Mouse (Mus musculus): Measurements from ENCODE around the gene Gm9508. TPM values are rescaled to one million over a fixed set of nuclear protein-coding genes. Genes with fewer than 3 reads are reported as not detected.

Gene Gm9508
- polyA plus RNA-seq, 1 experiment: not detected

Other genes starting within 250 kb of the Gm9508 start
- 34.4 TPM for gene Fam207a, start 181.4 kb downstream of the Gm9508 start, polyA plus RNA-seq (2012; fragmentation: generic; extraction: Trizol)
- 1.3 TPM for gene Itgb2, start 167.0 kb downstream of the Gm9508 start, polyA plus RNA-seq (2012; fragmentation: generic; extraction: Trizol)
- 237 TPM for gene Pttg1ip, start 115.5 kb downstream of the Gm9508 start, polyA plus RNA-seq (2012; fragmentation: generic; extraction: Trizol)
- gene Sumo3, start 91.1 kb downstream of the Gm9508 start, polyA plus RNA-seq (2012; fragmentation: generic; extraction: Trizol): 127 TPM
- gene Gm49325, start 91.0 kb downstream of the Gm9508 start, polyA plus RNA-seq (2012; fragmentation: generic; extraction: Trizol): 8.8 TPM
- 181 TPM for gene Ube2g2, start 75.0 kb downstream of the Gm9508 start, polyA plus RNA-seq (2012; fragmentation: generic; extraction: Trizol)
- gene Tspear, start 10.7 kb downstream of the Gm9508 start, polyA plus RNA-seq (2012; fragmentation: generic; extraction: Trizol): not detected
- gene Gm19402, start 6.5 kb downstream of the Gm9508 start, polyA plus RNA-seq (2012; fragmentation: generic; extraction: Trizol): not detected
- not detected for gene Gm10272, start 9.4 kb upstream of the Gm9508 start, polyA plus RNA-seq (2012; fragmentation: generic; extraction: Trizol)
- gene Gm10024, start 14.2 kb upstream of the Gm9508 start, polyA plus RNA-seq (2012; fragmentation: generic; extraction: Trizol): not detected
- gene Gm10142, start 18.6 kb upstream of the Gm9508 start, polyA plus RNA-seq (2012; fragmentation: generic; extraction: Trizol): not detected
- gene Krtap12-1, start 23.4 kb upstream of the Gm9508 start, polyA plus RNA-seq (2012; fragmentation: generic; extraction: Trizol): not detected
- not detected for gene Gm10100, start 29.3 kb upstream of the Gm9508 start, polyA plus RNA-seq (2012; fragmentation: generic; extraction: Trizol)
- not detected for gene Gm18596, start 45.4 kb upstream of the Gm9508 start, polyA plus RNA-seq (2012; fragmentation: generic; extraction: Trizol)
- gene Gm9736, start 54.1 kb upstream of the Gm9508 start, polyA plus RNA-seq (2012; fragmentation: generic; extraction: Trizol): not detected
- not detected for gene Gm3233, start 62.4 kb upstream of the Gm9508 start, polyA plus RNA-seq (2012; fragmentation: generic; extraction: Trizol)
- gene Gm3238, start 74.1 kb upstream of the Gm9508 start, polyA plus RNA-seq (2012; fragmentation: generic; extraction: Trizol): not detected
- gene Gm7138, start 79.7 kb upstream of the Gm9508 start, polyA plus RNA-seq (2012; fragmentation: generic; extraction: Trizol): not detected
- gene Gm3250, start 85.3 kb upstream of the Gm9508 start, polyA plus RNA-seq (2012; fragmentation: generic; extraction: Trizol): not detected
- gene Gm7137, start 91.0 kb upstream of the Gm9508 start, polyA plus RNA-seq (2012; fragmentation: generic; extraction: Trizol): not detected
- not detected for gene Gm9639, start 97.8 kb upstream of the Gm9508 start, polyA plus RNA-seq (2012; fragmentation: generic; extraction: Trizol)
- not detected for gene Gm19668, start 101.9 kb upstream of the Gm9508 start, polyA plus RNA-seq (2012; fragmentation: generic; extraction: Trizol)
- gene Gm9507, start 114.6 kb upstream of the Gm9508 start, polyA plus RNA-seq (2012; fragmentation: generic; extraction: Trizol): not detected
- gene Gm2696, start 117.4 kb upstream of the Gm9508 start, polyA plus RNA-seq (2012; fragmentation: generic; extraction: Trizol): not detected
- gene Krtap10-4, start 129.9 kb upstream of the Gm9508 start, polyA plus RNA-seq (2012; fragmentation: generic; extraction: Trizol): not detected
- not detected for gene Krtap10-10, start 138.7 kb upstream of the Gm9508 start, polyA plus RNA-seq (2012; fragmentation: generic; extraction: Trizol)
- not detected for gene Gm36176, start 149.6 kb upstream of the Gm9508 start, polyA plus RNA-seq (2012; fragmentation: generic; extraction: Trizol)
- not detected for gene Gm10318, start 155.6 kb upstream of the Gm9508 start, polyA plus RNA-seq (2012; fragmentation: generic; extraction: Trizol)
- gene Gm3285, start 164.7 kb upstream of the Gm9508 start, polyA plus RNA-seq (2012; fragmentation: generic; extraction: Trizol): not detected
- 0.01 TPM for gene Lrrc3, start 205.3 kb upstream of the Gm9508 start, polyA plus RNA-seq (2012; fragmentation: generic; extraction: Trizol)